Mouse (Mus musculus): ENCODE measurements around the gene Gm21818.
"Not testable (repeated sequence)": the region's sequence is repeated elsewhere in the genome, so short reads cannot be mapped to it uniquely, and the experiment has no call there.

Gm21818 gene

DNA sequence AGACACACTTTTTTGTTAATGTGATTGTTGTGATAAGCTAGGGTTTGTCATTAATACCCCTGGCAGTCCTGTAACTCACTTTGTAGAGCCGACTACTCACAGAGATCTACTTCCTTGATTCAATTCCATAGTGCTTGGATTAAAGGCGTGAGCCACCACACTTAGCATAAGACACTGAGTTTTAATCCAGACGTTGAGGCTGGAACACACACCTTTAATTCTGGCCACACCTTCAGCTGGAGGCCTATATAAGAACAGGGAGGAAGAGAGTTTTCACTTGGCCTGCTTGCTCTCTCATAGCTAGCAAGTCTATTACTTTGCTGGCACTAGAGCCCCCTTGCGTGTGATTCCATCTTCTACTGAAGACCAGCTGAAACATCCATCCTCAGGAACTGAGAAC, at the start of gene Gm21818:
TSS of gene Gm21818 (plus strand) at position 301 of the 400 bp plus-strand sequence.
- not testable (repeated sequence) for DNase-seq (ENCODE audit: low spot score)

DNA sequence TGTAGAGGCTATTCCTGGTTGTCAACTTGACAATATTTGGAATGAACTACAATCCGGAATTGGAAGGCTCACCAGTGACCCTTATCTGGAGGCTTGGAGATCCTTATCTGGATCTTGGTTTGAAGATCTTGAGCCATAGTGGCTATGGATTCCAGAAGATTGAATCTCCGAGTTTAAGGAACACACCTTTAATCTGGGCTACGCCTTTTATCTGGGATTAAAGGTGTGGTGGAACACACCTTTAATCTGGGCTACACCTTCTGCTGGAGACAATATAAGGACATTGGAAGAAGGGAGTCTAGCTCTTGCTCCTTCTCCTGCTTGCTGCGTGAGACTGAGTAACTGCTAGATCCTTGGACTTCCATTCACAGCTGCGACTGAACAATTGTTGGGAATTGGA, 32.3 kb upstream of the Gm21818 start, which contains the start of gene Gm20767:
TSS of gene Gm20767 (plus strand) at position 301 of the 400 bp plus-strand sequence.
- DNase-seq (ENCODE audit: low spot score), result not testable (repeated sequence)

DNA sequence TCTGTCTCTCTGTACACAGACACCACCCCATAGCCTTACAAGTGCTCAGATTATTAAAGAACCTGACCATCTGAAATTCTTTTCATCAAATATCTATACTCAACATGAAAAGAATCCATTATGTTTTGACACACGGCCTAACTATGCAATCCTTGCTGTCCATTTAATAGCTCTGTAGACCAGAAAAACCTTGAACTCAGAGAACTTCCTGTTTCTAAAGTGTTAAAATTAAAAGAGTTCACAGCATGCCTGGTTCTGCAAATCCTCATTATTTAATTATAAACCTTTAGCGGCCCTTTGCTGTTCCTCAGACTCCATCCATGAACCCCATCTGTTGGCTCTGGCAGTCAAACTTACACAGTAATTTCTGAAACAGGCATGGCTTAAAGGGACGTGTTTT, 29.9 kb upstream of the Gm21818 start:
- DNase-seq (ENCODE audit: low spot score), result not testable (repeated sequence)

DNA sequence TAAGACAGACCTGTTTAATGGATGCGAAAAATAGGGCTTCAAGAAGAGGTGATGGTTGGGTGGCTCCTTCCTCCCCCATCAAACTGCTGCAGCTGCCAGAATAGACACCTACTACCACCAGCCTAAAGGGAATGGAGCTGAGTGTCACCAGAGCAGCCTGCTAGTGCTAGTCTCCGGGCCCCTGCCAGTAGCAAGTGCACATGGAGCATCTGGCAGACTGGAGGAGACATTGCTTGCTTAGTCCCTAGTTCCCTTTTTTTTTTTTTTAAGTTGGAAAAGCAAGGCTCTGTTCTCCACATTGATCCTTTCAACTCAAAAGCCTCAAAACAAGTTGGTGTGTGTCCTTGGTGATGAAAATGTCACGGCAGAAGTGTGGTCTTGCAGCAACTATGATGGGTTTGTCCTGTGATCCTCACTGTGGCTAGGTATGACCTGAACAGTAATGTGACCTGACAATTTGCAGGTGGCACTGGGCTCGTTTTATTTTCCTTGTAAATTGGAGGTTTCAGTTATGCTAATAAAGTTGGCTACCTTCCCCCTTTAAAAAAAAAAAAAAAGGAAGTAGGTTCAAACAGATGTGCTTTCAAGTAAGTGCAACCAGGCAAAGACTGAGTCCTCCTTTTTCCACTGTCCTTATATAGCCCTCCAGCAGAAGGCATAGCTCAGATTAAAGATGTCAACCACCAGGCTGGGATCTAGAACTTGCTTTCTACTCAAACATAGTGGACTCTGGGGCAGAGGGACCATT, 22.4 kb upstream of the Gm21818 start:
- not testable (repeated sequence) for DNase-seq (ENCODE audit: low spot score)

DNA sequence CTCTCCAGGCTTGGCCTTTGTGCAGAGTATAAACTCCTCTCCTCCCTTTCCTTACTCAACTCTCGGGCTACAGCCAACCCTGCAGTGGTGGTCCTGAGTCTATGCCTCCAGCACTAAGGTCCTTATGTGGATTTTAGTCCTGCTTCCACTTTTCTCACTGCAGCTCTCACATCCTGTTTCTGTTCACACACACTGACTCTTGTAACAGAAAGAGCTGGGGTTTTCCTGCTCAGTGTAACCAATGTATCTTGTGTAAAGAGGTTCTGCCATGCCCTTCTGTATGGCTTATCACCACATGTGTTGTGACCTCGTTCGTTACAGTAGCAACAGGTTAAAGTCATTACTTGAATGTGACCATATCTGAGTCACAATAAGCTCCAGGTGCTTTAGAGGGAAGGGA, 21.6 kb upstream of the Gm21818 start:
- not testable (repeated sequence) for DNase-seq (ENCODE audit: low spot score)

DNA sequence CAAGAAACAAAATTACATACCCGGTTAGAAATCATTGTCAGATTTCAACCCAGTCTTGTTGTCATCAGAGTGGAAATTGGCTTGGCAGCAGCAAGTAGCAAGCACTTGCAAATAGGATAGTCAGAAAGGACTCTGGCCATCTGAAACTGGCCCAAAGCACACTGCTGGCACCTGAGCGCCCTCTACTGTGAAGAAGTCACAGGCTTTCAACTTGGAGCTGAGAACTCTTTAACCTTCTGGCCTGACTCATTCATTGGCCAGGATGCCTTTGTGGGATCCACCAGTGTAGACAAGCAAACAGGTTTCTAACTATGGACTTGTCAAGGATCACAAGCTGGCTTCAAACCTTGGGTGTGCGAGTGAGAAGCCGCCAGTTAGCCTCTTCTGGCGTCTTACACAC, 3.9 kb upstream of the Gm21818 start:
- DNase-seq (ENCODE audit: low spot score), result not testable (repeated sequence)

DNA sequence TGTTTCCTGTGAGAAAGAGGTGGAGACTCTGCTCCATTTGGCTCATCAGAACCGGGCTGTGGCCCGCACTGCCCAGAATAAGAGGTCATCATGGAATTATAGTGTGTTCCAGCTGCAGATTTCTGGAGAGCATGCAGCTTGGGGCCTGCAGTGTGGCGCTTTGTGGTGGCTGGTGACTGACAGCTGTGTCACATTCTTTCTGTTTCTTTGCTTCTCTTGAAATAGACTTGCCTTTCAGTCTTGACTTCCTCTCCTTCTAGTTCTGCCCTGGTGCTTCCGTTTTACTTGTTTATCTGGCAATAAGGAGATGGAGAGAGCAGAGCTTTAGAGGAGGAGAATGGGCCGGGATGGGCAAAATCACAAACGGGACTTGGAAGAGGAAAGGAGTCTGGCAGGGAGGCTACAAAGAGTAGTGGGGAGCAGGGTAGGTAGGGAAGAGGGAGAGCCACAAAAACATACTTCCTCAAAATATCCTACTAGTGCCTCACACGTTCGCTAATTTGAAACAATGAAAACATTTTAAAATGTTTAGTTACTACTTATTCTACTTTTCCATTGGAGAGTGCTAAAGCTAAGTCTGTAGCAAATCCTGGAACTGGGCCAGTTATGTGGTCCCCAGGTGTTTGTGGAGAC, 24.1 kb downstream of the Gm21818 start:
- DNase-seq (ENCODE audit: low spot score), result not testable (repeated sequence)

DNA sequence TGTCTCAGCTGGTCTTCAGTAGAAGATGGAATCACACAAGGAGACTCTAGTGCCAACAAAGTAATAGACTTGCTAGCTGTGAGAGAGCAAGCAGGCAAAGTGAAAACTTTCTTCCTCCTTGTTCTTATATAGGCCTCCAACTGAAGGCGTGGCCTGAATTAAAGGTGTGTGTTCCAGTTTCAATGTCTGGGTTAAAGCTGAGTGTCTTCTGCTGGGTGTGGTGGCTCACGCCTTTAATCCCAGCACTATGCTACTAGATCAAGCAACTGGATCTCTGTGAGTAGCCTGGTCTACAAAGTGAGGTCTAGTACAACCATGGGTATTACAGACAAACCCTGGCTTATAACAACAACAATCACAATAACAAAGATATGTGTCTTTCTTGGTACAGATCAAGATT, 43.6 kb downstream of the Gm21818 start, which contains the start of gene Gm21762:
TSS of gene Gm21762 (minus strand) at position 101 of the 400 bp plus-strand sequence.
- DNase-seq (ENCODE audit: low spot score), result not testable (repeated sequence)

DNA sequence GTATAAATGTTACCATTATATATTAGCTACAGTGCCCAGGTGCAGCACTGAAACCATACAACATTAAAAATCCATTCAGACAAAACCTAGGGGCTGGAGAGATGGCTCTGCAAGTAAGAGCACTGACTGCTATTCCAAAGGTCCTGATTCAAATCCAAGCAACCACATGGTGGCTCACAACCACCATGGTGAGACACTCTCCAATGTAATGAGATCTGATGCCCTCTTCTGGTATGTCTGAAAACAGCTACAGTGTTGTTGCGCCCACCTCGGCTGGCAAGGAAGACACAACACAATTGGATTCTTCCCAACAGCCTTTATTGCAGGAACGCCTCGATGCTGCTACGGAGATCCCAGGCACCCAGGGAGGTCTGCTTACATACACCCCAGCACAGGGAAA, 48.7 kb downstream of the Gm21818 start:
- not testable (repeated sequence) for DNase-seq (ENCODE audit: low spot score)

DNA sequence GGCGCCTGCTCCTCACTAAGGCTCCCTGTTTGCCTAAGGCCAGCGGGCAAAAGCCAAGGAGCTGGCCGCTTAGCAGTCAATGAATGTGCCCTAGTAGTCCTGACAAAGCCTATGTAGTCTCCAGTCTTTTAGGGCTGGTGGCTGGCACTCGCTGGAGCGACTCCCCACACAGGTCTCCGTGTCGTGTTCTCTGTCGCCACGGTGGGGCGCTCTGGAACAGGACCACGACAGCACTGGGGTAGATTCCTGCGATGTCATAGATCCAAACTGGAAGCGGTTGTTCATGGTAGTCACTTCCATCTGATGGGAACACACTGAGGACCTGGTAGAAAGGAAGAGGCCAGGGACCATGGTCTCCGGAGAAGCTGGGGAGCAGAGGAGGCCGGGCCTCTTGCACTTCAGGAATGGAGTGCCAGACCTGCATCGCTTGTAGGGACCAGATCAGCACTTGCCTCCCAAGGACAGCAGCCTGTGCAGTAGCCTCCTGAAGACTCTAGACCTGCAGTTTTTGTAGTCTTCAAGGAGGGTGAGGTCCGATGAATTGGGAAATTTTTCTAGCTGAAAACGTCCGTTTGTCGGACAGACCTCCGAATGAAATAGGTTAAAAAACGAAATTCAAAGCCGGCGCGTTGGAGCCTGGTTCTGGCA, 50.9 kb downstream of the Gm21818 start:
- DNase-seq (ENCODE audit: low spot score), result not testable (repeated sequence)

All from retina, embryonic 14.5 days (tissue).